Mouse (Mus musculus): ENCODE measurements around the gene Hcn1.

DNA sequence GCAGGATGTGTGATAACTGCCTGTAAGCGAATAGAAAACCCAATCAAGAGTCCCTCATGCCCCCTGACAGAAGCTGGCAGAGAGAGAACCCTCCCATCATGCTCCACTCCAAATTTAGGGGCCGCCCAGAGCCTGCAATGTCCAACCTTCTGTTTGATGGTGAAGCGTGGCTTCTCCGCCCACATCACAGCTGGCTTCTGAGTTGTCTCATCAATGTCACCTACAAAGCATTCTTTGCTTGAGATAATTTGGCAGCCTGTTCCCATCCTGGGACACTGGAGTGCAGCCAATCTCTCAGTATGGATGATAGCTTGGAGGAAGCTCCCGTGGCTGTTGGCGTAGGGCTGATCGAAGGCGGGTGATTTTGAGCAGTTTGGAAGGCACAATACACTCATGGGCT is 34.9 kb upstream of the Hcn1 start:
- TF ChIP-seq CTCF (IDR thresholded peaks at IDR 0.05; ENCODE audit: low read depth) (no peak), EP300 (IDR thresholded peaks at IDR 0.05; ENCODE audit: low read depth) (no peak)

Measured in heart, postnatal 0 days (tissue).